Mouse (Mus musculus): ENCODE results near the gene Spata17. TPM values are rescaled to one million over a fixed set of nuclear protein-coding genes. Genes with fewer than 3 reads are reported as not detected.

Gene Spata17
- polyA plus RNA-seq, 1 experiment from 2014 or later: 0.92 TPM

DNA sequence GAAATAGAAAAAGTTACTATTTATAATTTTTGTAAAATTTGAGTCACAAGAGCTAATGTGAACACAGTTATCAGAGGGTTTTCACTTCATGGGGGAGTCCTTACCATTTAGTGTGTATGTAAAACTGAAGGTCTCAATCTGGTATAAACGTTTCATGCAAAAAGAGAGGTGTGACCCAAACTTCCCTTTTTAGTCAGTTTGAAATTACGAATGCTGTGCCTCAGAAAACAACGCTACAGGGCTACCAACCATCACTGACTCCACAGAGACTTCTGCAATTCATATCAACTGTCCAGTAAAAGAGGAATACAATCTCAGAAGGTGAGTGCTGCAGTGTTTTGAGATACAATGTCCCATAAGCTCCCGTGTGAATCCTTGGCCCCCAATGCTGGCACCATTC is 175.5 kb downstream of the Spata17 start:
- H3K27me3 ChIP-seq (ENCODE audit: control insufficient read depth, insufficient read depth, low read length): no peaks in the 10 kb centered on the region
- no peaks in the 10 kb centered on the region for H3K4me1 ChIP-seq (ENCODE audit: control insufficient read depth, insufficient read depth, low read length)
- no peak overlapping the region for H3K9ac ChIP-seq (ENCODE audit: low read length)
- DNase-seq (ENCODE audit: low spot score, missing footprints) (no peak), ATAC-seq (ENCODE audit: low FRiP score) (no peak)
- no peaks in the 10 kb centered on the region for H3K36me3 ChIP-seq (ENCODE audit: control insufficient read depth, insufficient read depth, low read length)
- 85% methylated on average over 4 of the region's 4 CpGs for WGBS
- H3K9me3 ChIP-seq (ENCODE audit: control insufficient read depth, low read length): no peaks in the 10 kb centered on the region
- H3K4me3 ChIP-seq (ENCODE audit: low read depth, low read length): no peak overlapping the region
- H3K27ac ChIP-seq (ENCODE audit: low read depth, low read length): no peak overlapping the region
- no peak overlapping the region for H3K4me2 ChIP-seq

DNA sequence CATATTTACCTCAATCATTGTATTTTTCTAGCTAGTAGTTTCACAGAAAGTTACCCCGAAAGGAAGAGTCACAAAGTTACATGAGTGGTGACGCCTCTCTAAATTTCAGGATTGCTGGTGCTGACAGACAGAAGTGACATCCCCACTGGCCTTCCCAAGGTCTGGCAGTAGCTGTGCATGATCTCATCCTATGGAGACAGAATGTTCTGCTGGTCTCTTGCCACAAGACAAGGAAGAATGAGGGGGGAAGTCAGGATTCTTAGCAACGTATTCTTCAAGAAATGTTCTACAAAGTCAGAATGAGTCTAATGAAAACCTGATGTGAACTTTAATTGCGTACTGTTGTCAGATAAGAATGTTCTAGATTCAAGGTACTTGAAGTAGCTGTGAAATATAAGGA is 179.5 kb downstream of the Spata17 start:
- no peaks in the 10 kb centered on the region for H3K36me3 ChIP-seq (ENCODE audit: control insufficient read depth, insufficient read depth, low read length)
- no peak overlapping the region for H3K27ac ChIP-seq (ENCODE audit: low read depth, low read length)
- H3K4me2 ChIP-seq: no peak overlapping the region
- ATAC-seq (ENCODE audit: low FRiP score) (no peak), DNase-seq (ENCODE audit: low spot score, missing footprints) (no peak)
- no peaks in the 10 kb centered on the region for H3K9me3 ChIP-seq (ENCODE audit: control insufficient read depth, low read length)
- no peak overlapping the region for H3K9ac ChIP-seq (ENCODE audit: low read length)
- no peaks in the 10 kb centered on the region for H3K4me1 ChIP-seq (ENCODE audit: control insufficient read depth, insufficient read depth, low read length)
- no peak overlapping the region for H3K4me3 ChIP-seq (ENCODE audit: low read depth, low read length)
- H3K27me3 ChIP-seq (ENCODE audit: control insufficient read depth, insufficient read depth, low read length): no peaks in the 10 kb centered on the region
- 91% methylated on average over 4 of the region's 4 CpGs for WGBS

- H3K9ac ChIP-seq (ENCODE audit: low read length): no peak overlapping the region
- H3K4me3 ChIP-seq (ENCODE audit: low read depth, low read length): no peak overlapping the region
- no peaks in the 10 kb centered on the region for H3K36me3 ChIP-seq (ENCODE audit: control insufficient read depth, insufficient read depth, low read length)
- ATAC-seq (ENCODE audit: low FRiP score) (no peak), DNase-seq (ENCODE audit: low spot score, missing footprints) (peak; percentile 87)
- H3K27ac ChIP-seq (ENCODE audit: low read depth, low read length): no peak overlapping the region
- no peaks in the 10 kb centered on the region for H3K9me3 ChIP-seq (ENCODE audit: control insufficient read depth, low read length)
- H3K27me3 ChIP-seq (ENCODE audit: control insufficient read depth, insufficient read depth, low read length): no peaks in the 10 kb centered on the region
- no peaks in the 10 kb centered on the region for H3K4me1 ChIP-seq (ENCODE audit: control insufficient read depth, insufficient read depth, low read length)
- WGBS: 53% methylated on average over 6 of the region's 6 CpGs
- H3K4me2 ChIP-seq: no peak overlapping the region
Observed at GRCm38 (mm10) chr1:187031796-187032195, 183.5 kb downstream of the Spata17 start.

DNA sequence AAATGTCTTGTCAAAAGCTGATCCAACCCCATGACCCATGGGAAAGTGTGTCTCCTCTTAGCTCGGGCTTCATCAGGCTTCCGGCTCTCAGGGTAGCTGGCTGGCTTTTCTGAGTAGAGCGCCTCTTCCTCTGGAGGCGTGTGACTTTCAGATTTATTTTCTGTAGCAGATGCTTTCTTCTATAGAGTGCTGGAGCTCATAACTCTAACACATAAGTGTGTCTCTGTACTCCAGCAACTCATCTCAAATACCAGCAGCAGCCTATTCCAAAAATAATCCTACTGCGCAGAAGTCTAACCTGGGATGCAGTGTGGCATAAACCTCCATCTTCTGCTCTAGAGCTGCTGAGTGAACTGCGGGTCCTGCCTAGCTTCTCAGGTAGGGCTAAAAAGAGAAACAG is 186.4 kb downstream of the Spata17 start:
- no peaks in the 10 kb centered on the region for H3K4me1 ChIP-seq (ENCODE audit: control insufficient read depth, insufficient read depth, low read length)
- no peak for DNase-seq (ENCODE audit: low spot score, missing footprints)
- no peaks in the 10 kb centered on the region for H3K9me3 ChIP-seq (ENCODE audit: control insufficient read depth, low read length)
- no peak overlapping the region for H3K4me3 ChIP-seq (ENCODE audit: low read depth, low read length)
- no peak overlapping the region for H3K9ac ChIP-seq (ENCODE audit: low read length)
- H3K27ac ChIP-seq (ENCODE audit: low read depth, low read length): no peak overlapping the region
- no peaks in the 10 kb centered on the region for H3K36me3 ChIP-seq (ENCODE audit: control insufficient read depth, insufficient read depth, low read length)
- no peaks in the 10 kb centered on the region for H3K27me3 ChIP-seq (ENCODE audit: control insufficient read depth, insufficient read depth, low read length)
- no peak for ATAC-seq (ENCODE audit: low FRiP score)
- no peak overlapping the region for H3K4me2 ChIP-seq
- 85% methylated on average over 6 of the region's 6 CpGs for WGBS

GRCm38 (mm10) chr1:187020011-187020410 is 195.3 kb downstream of the Spata17 start:
- H3K9me3 ChIP-seq (ENCODE audit: control insufficient read depth, low read length): no peaks in the 10 kb centered on the region
- H3K4me3 ChIP-seq (ENCODE audit: low read depth, low read length): no peak overlapping the region
- no peaks in the 10 kb centered on the region for H3K27me3 ChIP-seq (ENCODE audit: control insufficient read depth, insufficient read depth, low read length)
- no peak overlapping the region for H3K9ac ChIP-seq (ENCODE audit: low read length)
- H3K27ac ChIP-seq (ENCODE audit: low read depth, low read length): no peak overlapping the region
- DNase-seq (ENCODE audit: low spot score, missing footprints) (no peak), ATAC-seq (ENCODE audit: low FRiP score) (no peak)
- H3K4me1 ChIP-seq (ENCODE audit: control insufficient read depth, insufficient read depth, low read length): no peaks in the 10 kb centered on the region
- WGBS: 90% methylated on average over 7 of the region's 7 CpGs
- H3K36me3 ChIP-seq (ENCODE audit: control insufficient read depth, insufficient read depth, low read length): no peaks in the 10 kb centered on the region
- H3K4me2 ChIP-seq: no peak overlapping the region

- H3K27me3 ChIP-seq (ENCODE audit: control insufficient read depth, insufficient read depth, low read length): no peaks in the 10 kb centered on the region
- H3K36me3 ChIP-seq (ENCODE audit: control insufficient read depth, insufficient read depth, low read length): no peaks in the 10 kb centered on the region
- H3K9ac ChIP-seq (ENCODE audit: low read length): no peak overlapping the region
- H3K27ac ChIP-seq (ENCODE audit: low read depth, low read length): no peak overlapping the region
- no peak overlapping the region for H3K4me2 ChIP-seq
- H3K4me3 ChIP-seq (ENCODE audit: low read depth, low read length): no peak overlapping the region
- no peak for ATAC-seq (ENCODE audit: low FRiP score)
- no peaks in the 10 kb centered on the region for H3K4me1 ChIP-seq (ENCODE audit: control insufficient read depth, insufficient read depth, low read length)
- no peaks in the 10 kb centered on the region for H3K9me3 ChIP-seq (ENCODE audit: control insufficient read depth, low read length)
- DNase-seq (ENCODE audit: low spot score, missing footprints): no peak
- 57% methylated on average over 4 of the region's 4 CpGs for WGBS
Observed at GRCm38 (mm10) chr1:187016116-187016515, 199.1 kb downstream of the Spata17 start.

DNA sequence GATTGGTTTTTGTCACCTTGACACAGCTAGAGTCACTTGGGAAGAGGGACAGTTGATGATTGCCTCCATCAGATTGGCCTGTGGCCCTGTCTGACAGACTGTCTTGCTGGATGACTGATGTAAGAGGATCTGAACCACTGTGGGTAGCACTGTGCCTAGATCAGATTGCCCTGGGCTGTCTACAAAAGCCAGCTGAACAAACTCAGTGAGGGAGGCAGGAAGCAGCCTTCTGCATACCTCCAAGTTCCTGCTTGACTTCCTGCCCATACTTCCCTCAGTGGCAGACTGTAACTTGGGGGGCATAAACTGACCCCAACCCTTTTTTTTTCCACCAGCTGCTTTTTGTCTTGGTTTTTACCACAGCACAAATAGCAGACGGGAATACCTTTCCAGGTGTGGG is 199.6 kb downstream of the Spata17 start:
- Histone ChIP-seq H3K27ac (ENCODE audit: low read depth, low read length) (no peak overlapping the region), H3K27me3 (ENCODE audit: control insufficient read depth, insufficient read depth, low read length) (no peaks in the 10 kb centered on the region), H3K4me1 (ENCODE audit: control insufficient read depth, insufficient read depth, low read length) (no peaks in the 10 kb centered on the region), H3K4me3 (ENCODE audit: low read depth, low read length) (no peak overlapping the region), H3K4me2 (no peak overlapping the region), H3K9me3 (ENCODE audit: control insufficient read depth, low read length) (no peaks in the 10 kb centered on the region), H3K36me3 (ENCODE audit: control insufficient read depth, insufficient read depth, low read length) (no peaks in the 10 kb centered on the region), H3K9ac (ENCODE audit: low read length) (no peak overlapping the region)
- DNase-seq (ENCODE audit: low spot score, missing footprints) (no peak), ATAC-seq (ENCODE audit: low FRiP score) (no peak)
- WGBS: 94% methylated on average over 1 of the region's 1 CpGs

GRCm38 (mm10) chr1:187014141-187014540 is 201.1 kb downstream of the Spata17 start:
- ATAC-seq (ENCODE audit: low FRiP score) (no peak), DNase-seq (ENCODE audit: low spot score, missing footprints) (no peak)
- H3K4me3 ChIP-seq (ENCODE audit: low read depth, low read length): no peak overlapping the region
- no peaks in the 10 kb centered on the region for H3K27me3 ChIP-seq (ENCODE audit: control insufficient read depth, insufficient read depth, low read length)
- 86% methylated on average over 2 of the region's 2 CpGs for WGBS
- no peak overlapping the region for H3K9ac ChIP-seq (ENCODE audit: low read length)
- no peaks in the 10 kb centered on the region for H3K9me3 ChIP-seq (ENCODE audit: control insufficient read depth, low read length)
- H3K27ac ChIP-seq (ENCODE audit: low read depth, low read length): no peak overlapping the region
- H3K4me2 ChIP-seq: no peak overlapping the region
- no peaks in the 10 kb centered on the region for H3K36me3 ChIP-seq (ENCODE audit: control insufficient read depth, insufficient read depth, low read length)
- no peaks in the 10 kb centered on the region for H3K4me1 ChIP-seq (ENCODE audit: control insufficient read depth, insufficient read depth, low read length)

- Histone ChIP-seq H3K4me1 (ENCODE audit: control insufficient read depth, insufficient read depth, low read length) (no peaks in the 10 kb centered on the region), H3K4me3 (ENCODE audit: low read depth, low read length) (no peak overlapping the region), H3K27ac (ENCODE audit: low read depth, low read length) (no peak overlapping the region), H3K27me3 (ENCODE audit: control insufficient read depth, insufficient read depth, low read length) (no peaks in the 10 kb centered on the region), H3K36me3 (ENCODE audit: control insufficient read depth, insufficient read depth, low read length) (no peaks in the 10 kb centered on the region), H3K4me2 (no peak overlapping the region), H3K9me3 (ENCODE audit: control insufficient read depth, low read length) (no peaks in the 10 kb centered on the region), H3K9ac (ENCODE audit: low read length) (no peak overlapping the region)
- 93% methylated on average over 4 of the region's 4 CpGs for WGBS
- no peak for ATAC-seq (ENCODE audit: low FRiP score)
- DNase-seq (ENCODE audit: low spot score, missing footprints): no peak
Observed at GRCm38 (mm10) chr1:187011601-187012000, 203.7 kb downstream of the Spata17 start.

DNA sequence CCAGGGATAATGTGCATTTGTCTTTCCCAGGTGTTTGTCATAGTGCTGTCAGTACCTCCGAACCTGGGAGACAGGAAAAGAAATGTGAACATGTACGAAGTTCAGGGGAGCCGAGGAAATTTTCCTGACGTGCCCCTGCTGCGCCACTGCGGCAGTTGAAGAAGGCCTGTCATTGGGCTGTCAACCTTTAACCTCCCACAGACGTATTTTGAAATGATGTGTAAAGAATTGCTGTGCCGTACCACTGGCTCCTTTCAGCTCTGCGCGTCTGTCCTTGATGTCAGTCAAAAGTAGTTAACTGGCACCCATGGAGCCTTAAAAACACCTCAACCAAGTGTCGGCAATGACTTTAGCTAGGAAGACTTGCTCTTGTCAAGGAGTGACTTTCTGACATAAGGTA is 205.2 kb downstream of the Spata17 start:
- WGBS: 87% methylated on average over 11 of the region's 11 CpGs
- no peaks in the 10 kb centered on the region for H3K4me1 ChIP-seq (ENCODE audit: control insufficient read depth, insufficient read depth, low read length)
- H3K9me3 ChIP-seq (ENCODE audit: control insufficient read depth, low read length): no peaks in the 10 kb centered on the region
- H3K27me3 ChIP-seq (ENCODE audit: control insufficient read depth, insufficient read depth, low read length): no peaks in the 10 kb centered on the region
- DNase-seq (ENCODE audit: low spot score, missing footprints) (peak; percentile 66), ATAC-seq (ENCODE audit: low FRiP score) (no peak)
- no peaks in the 10 kb centered on the region for H3K36me3 ChIP-seq (ENCODE audit: control insufficient read depth, insufficient read depth, low read length)
- H3K4me2 ChIP-seq: no peak overlapping the region
- no peak overlapping the region for H3K4me3 ChIP-seq (ENCODE audit: low read depth, low read length)
- H3K9ac ChIP-seq (ENCODE audit: low read length): no peak overlapping the region
- H3K27ac ChIP-seq (ENCODE audit: low read depth, low read length): no peak overlapping the region
